Mouse (Mus musculus) urinary bladder, postnatal 36 days (tissue): ENCODE data around the gene Snx25.
A peak's percentile ranks its signal among the peaks of the same experiment; 100 is the strongest.
"Not testable (repeated sequence)": the region's sequence is repeated elsewhere in the genome, so short reads cannot be mapped to it uniquely, and the experiment has no call there.

Experiments
- DNase-seq, 2 experiments: peaks; one replicate each; pipeline ENCODE4 v3.0.0; 2022; ENCODE audit warnings: low spot score in 2 of 2, mixed read lengths in 1 of 2

Snx25 gene

DNA sequence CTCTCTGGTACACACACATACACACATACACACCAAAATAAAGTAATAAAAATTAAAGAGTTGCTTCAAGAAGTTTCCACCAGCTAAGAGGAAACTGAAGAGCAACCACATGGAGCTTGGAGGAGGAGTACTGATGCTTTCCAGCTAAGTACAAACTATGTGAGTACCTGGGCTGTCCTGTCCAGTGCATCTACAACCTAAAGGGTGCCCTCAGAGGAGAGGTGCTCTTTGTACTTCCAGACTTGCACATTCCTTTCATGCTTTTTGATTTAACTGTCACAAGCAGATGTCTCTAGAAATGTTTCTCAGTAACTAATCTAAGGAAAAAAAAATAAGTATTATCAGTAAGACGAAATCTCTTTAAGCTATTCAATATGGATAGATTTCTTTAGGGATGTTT, 14.6 kb downstream of the Snx25 start:
- DNase-seq: no peak

DNA sequence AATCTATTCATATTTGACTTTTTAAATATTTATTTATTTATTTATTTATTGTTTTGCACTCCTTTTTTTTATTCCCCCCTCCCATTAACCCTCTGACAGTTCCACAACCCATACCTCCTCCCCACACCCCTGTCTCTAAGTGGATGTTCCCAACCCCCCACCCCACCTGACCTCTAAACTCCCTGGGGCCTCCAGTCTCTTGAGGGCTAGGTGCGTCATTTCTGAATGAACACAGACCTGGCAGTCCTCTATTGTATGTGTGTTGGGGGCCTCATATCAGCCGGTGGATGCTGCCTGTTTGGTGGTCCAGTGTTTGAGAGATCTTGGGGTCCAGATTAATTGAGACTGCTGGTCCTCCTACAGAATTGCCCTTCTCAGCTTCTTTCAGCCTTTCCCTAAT, 16.4 kb downstream of the Snx25 start:
- not testable (repeated sequence) for DNase-seq

GRCm38 (mm10) chr8:46130426-46130825, 21.5 kb downstream of the Snx25 start:
- no peak for DNase-seq

GRCm38 (mm10) chr8:46122498-46122897, 29.5 kb downstream of the Snx25 start:
- no peak for DNase-seq

DNA sequence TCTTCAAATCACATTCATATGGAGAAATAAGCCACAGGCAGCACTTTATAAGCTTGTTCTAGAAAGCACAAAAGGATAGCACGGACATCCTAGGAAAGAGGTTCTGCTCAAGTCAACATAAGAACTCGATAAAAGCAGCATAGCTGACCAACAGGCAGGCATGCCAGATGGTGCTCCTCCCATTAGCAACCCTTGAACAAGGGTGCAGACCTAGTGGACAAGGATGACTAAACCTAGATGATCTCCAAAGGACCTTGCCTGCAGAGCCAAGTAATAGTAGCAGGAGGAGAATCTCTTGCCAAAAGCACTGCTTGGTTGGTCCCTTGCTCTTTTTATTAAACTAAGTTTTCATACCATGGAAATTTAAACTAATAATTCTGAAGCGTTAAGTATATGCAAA, 32.8 kb downstream of the Snx25 start:
- DNase-seq: no peak

DNA sequence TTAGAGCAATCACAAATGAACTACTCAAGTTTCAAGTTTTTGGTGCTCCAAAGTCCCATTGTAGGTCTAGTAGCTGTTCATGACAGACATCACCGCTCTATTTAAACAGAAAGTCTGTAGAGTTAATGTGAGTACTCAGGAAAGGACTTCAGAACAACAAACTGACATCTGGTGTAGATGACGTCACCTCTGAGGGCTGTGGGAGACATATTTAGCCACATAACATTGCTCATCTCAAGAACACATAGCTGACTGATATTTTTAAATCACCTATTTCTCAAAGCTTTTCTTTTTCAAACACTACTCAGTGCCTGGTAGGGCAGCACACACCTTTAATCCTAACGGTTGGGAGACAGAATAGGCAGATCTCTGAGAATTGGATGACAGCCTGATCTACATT, 34.8 kb downstream of the Snx25 start:
- no peak for DNase-seq

DNA sequence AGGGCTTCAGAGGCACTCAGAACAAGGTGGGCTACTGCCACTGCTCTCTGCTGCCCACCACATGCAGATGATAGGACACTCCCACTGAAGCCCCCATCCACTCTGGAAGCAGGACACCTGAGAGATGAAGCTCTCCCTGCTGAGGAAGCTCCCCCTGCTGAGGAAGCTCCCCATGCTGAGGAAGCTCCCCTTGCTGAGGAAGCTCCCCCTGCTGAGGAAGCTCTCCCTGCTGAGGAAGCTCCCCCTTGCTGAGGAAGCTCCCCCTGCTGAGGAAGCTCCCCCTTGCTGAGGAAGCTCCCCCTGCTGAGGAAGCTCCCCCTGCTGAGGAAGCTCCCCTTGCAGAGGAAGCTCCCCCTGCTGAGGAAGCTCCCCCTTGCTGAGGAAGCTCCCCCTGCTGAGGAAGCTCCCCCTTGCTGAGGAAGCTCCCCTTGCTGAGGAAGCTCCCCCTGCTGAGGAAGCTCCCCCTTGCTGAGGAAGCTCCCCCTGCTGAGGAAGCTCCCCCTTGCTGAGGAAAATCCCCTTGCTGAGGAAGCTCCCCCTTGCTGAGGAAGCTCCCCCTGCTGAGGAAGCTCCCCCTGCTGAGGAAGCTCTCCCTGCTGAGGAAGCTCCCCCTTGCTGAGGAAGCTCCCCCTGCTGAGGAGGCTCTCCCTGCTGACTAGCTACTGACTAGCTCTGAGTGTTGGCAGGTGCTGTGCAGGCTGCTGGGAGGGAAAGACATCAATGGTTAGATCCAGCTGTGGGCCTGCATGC, 38.4 kb downstream of the Snx25 start:
- DNase-seq: not testable (repeated sequence)

- no peak for DNase-seq
Observed at GRCm38 (mm10) chr8:46107690-46108089, 44.3 kb downstream of the Snx25 start.

GRCm38 (mm10) chr8:46103434-46103833, 48.5 kb downstream of the Snx25 start:
- no peak for DNase-seq

DNA sequence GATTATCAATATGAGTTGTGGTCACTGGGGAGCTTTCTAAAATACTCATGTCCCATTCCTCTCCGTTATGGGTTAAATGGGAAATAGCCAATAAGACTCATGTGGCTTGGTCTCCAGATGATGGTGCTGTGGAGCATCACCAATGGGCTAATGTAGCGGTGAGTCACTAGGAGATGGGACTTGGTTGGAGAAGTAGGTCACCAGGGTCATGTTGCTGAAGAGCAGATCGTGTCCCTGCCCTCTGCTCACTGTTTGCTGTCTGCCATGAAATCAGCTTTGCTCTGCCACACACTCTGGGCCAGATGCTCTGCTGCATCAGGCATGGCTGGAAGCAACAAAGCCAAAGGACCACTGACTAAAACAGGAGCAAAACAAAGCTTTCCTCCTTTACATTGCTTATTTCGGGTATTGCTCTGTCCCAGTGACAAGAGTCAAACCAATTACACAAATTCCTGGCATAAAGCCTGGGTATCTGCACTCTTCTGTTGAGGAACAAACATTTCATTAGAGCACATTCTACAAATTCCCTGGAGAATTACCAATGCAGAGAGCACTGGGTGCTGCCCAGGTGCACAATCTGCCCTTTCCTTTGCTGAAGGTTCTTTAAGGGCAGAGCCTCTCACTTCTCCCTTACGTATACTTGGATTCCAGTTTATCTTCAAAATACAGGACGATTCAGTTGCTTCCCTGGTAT, 59.1 kb downstream of the Snx25 start:
- DNase-seq: no peak

DNA sequence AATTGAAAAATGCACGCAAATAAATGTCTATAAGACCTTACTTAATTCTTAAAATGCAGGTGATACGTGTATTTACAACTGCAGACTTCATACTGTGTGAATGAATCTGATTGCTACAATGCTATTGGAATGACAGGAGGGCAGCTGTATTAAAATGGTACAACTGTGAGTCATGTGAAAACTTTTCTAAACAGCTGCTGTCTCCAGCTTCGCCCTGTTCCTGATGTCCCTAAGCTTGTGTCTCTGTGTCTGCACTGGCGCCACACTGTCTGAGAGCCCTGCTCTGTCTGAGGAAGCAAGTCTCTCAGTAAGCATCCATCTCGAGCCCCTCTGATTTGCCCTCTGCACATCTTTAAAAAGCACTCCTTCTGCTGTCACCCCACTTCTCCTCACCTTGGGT, 68.8 kb downstream of the Snx25 start:
- DNase-seq: no peak

GRCm38 (mm10) chr8:46081030-46081429, 70.9 kb downstream of the Snx25 start:
- no peak for DNase-seq

DNA sequence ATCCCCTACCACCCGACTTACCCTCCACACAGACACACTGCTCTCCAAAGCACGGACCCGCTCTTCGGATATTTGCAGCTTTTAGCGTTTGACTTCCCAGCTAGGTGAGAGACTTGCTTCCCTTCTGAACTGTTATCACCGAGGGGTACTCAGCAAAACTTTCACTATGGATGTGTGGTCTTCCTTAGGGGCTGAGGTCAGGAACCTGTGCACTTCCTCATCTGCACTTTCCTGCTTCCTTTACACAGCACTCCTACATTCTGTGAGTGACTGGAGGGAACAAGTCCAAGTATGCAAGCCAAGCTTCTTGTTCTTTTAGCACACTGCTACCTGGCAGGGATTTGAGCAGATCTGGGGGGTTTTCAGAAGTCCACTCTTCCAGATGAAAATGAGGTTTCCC, 73.1 kb downstream of the Snx25 start:
- DNase-seq: no peak

GRCm38 (mm10) chr8:46075223-46075622, 76.7 kb downstream of the Snx25 start:
- DNase-seq: no peak

- DNase-seq: no peak
Observed at GRCm38 (mm10) chr8:46073540-46074140, 78.3 kb downstream of the Snx25 start.

- no peak for DNase-seq
Observed at GRCm38 (mm10) chr8:46072798-46073197, 79.2 kb downstream of the Snx25 start.

GRCm38 (mm10) chr8:46040260-46040659, 111.7 kb downstream of the Snx25 start:
- no peak for DNase-seq

DNA sequence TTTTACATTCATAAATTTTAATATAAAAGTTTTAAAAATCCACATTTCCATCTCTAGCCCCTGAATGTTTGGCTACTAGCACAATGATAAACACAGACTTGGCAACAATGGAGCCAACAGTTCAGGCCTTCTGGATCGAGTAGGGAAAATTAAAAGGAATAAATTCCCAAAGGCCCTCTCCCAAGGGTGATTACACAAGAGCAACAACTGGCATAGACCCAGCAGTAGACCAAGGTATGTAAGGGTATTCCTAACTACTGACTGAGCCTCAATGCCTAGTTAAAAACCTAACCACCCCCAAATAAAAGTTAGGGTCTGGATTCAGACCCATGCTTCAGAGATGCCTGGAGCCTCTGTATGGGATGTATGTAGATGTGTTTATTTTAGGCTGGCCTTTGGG, 112.3 kb downstream of the Snx25 start:
- peak in 1 of 2 experiments; percentile 8 for DNase-seq

- no peak for DNase-seq
Observed at GRCm38 (mm10) chr8:46036217-46036616, 115.7 kb downstream of the Snx25 start.

DNA sequence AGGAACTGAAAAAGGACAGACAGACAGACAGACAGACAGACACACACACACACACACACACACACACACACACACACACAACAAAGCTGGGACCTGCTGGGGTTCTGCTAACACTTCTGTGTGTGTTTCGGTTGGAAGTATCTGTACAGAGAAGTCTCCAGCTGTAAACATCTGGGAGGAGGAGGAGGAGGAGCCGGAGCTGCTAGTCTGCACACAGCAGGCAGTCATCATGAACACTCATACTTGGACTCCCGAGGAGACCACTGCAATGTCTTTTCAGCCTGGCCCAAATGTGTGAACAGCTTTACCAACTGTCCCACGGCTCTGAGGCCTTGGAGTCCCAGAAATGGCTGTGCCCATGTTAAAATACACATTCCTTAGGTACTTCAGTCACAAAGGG, 127.6 kb downstream of the Snx25 start:
- DNase-seq: no peak

- no peak for DNase-seq
Observed at GRCm38 (mm10) chr8:46022758-46023157, 129.2 kb downstream of the Snx25 start.

GRCm38 (mm10) chr8:46022203-46022602, 129.8 kb downstream of the Snx25 start:
- no peak for DNase-seq
